Mouse (Mus musculus) cerebellum, adult 18-20 months (tissue): ENCODE measurements around the gene Naa20.

Source experiments
- DNase-seq, 2 experiments: peaks; one replicate each; pipeline ENCODE4 v3.0.0; 2021

Naa20 gene

GRCm38 (mm10) chr2:145901861-145902260 is at the start of gene Naa20:
Gene Naa20 (plus strand): TSS chr2:145902099.
- DNase-seq = no peak

GRCm38 (mm10) chr2:145855831-145856230 is 46.1 kb upstream of the Naa20 start:
- DNase-seq = no peak

- peak in 1 of 2 experiments; percentile 22 for DNase-seq
Measured at GRCm38 (mm10) chr2:145857864-145858263, 44.0 kb upstream of the Naa20 start.

- peak; percentile 47 to 48 for DNase-seq
Measured at GRCm38 (mm10) chr2:145859442-145859931, 42.4 kb upstream of the Naa20 start.

GRCm38 (mm10) chr2:145859932-145860801 is 41.7 kb upstream of the Naa20 start:
- DNase-seq = peak; percentile 81 to 87

- DNase-seq = peak in 1 of 2 experiments; percentile 17
Measured at GRCm38 (mm10) chr2:145861193-145862123, 40.4 kb upstream of the Naa20 start.

GRCm38 (mm10) chr2:145862206-145862817 is 39.6 kb upstream of the Naa20 start:
- DNase-seq = no peak

GRCm38 (mm10) chr2:145865344-145865743 is 36.6 kb upstream of the Naa20 start:
- no peak for DNase-seq

- no peak for DNase-seq
Measured at GRCm38 (mm10) chr2:145866238-145866637, 35.7 kb upstream of the Naa20 start.

- no peak for DNase-seq
Measured at GRCm38 (mm10) chr2:145866695-145867449, 35.0 kb upstream of the Naa20 start.

- DNase-seq = no peak
Measured at GRCm38 (mm10) chr2:145871308-145871707, 30.6 kb upstream of the Naa20 start.

- no peak for DNase-seq
Measured at GRCm38 (mm10) chr2:145872099-145872498, 29.8 kb upstream of the Naa20 start.

GRCm38 (mm10) chr2:145873953-145874352 is 27.9 kb upstream of the Naa20 start:
- no peak for DNase-seq

GRCm38 (mm10) chr2:145874879-145875482 is 26.9 kb upstream of the Naa20 start:
- no peak for DNase-seq

GRCm38 (mm10) chr2:145877191-145877590 is 24.7 kb upstream of the Naa20 start:
- DNase-seq = no peak

- DNase-seq = peak; percentile 44 to 51
Measured at GRCm38 (mm10) chr2:145880887-145881747, 20.8 kb upstream of the Naa20 start.

- no peak for DNase-seq
Measured at GRCm38 (mm10) chr2:145881932-145882331, 20.0 kb upstream of the Naa20 start.

GRCm38 (mm10) chr2:145882398-145882797 is 19.5 kb upstream of the Naa20 start:
- no peak for DNase-seq

- no peak for DNase-seq
Measured at GRCm38 (mm10) chr2:145884036-145884912, 17.6 kb upstream of the Naa20 start.
